Mouse (Mus musculus) c-Kit-positive CD71-positive TER-119-negative erythroid progenitor cells, embryonic 14.5 days (primary cell): ENCODE measurements around the gene Dock2.

Experiments
- DNase-seq: peaks from one replicate; pipeline ENCODE4 v3.0.0-alpha.2; 2013; ENCODE audit warnings: low read depth

Dock2 gene

GRCm38 (mm10) chr11:34348287-34348918 is 435.3 kb downstream of the Dock2 start:
- DNase-seq = no peak

- DNase-seq = no peak
Observed at GRCm38 (mm10) chr11:34344310-34344709, 439.4 kb downstream of the Dock2 start.

DNA sequence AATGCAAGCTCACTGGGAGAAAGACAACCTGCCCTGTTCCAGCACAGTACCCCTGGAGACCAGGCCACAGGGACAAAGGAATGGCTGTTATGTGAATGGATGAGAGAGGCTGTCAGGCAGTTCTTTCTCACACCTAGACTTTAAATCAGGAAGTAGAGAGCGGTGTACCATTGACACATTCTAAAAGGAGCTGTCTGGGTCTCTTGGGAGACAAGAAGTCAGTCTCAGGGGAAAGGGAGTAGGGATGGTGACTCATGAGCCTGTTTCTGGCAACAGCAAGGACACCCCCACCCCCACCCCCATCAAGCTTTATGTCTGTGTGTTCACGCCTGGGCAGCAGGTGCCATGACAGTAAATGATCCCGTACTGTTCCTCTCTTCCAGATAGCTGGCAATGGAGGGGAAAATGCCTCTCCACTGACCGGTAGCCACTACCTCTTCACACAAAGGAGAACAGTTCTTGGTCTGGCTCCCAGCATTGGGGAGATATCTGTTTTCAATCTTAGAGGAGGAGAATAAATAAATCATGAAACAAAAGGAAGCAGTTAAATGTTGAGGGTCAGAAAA is 439.9 kb downstream of the Dock2 start:
- no peak for DNase-seq

- no peak for DNase-seq
Observed at GRCm38 (mm10) chr11:34339693-34340092, 444.0 kb downstream of the Dock2 start.

- no peak for DNase-seq
Observed at GRCm38 (mm10) chr11:34337907-34338306, 445.8 kb downstream of the Dock2 start.

DNA sequence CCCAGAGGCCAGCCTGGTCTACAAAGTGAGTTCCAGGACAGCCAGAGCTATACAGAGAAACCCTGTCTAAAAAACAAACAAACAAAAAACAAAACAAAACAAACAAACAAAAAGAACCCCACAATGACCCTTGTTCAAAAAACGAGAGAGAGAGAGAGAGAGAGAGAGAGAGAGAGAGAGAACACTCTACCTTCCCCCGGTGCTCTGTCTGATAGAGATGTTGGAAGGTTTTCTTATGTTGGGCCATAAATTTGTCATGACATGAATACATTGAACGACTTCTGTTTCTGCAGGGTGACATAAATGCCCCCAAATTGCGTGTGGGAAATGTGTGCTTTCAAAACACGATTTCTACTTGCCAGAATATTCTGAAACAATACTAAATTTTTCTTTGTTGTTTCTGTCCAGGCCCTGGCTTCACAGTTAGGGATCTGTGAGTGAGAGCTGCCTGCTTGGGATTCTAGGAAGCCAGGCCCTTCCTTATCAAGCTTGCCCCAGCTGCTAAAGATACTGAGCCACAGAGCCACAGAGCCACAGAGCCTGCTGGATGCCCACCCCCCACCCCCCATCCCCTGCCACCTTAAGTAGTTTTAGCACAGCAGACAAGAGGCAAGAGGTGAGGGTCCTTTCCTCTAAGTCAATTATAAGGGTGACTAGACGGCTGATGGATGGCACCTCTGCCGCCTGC is 451.2 kb downstream of the Dock2 start:
- DNase-seq = peak; percentile 51

DNA sequence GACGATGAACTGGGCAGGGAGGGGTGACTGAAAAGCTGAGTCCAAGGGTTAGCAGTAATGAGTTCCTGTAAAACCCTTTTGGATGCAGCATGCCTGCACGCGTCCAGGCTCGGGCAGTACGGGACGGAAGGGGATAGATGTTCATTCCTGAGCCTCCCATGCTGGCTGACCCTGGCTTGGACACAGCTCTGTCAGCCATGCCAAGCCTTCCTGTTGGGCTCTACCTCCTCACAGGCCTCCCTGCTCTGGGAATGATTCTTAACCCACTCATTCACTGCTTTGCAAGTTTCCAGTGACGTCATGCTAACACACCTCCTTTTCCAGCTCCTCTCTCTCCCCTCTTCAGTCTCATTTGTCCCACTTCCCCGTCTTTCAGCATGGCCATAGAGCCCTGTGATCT is 460.0 kb downstream of the Dock2 start:
- DNase-seq = no peak

DNA sequence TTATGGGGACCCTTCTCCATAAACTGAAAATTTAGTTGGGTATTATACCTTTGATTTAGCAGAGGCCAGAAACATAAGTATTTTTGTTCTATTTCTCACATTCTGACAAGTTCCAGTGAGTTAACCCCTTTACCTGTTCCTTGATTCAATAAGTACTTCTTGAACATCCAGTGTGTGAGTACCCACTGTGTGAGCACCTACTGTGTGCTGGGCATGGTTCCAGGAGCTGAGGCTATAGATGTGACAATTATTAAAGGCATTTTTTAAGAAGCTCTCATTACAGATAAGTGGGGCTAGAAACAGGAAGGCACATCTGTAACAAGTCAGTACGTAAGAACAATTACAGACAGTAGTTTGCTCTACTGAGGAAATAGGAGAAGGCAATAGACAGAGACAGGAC is 464.4 kb downstream of the Dock2 start:
- no peak for DNase-seq

DNA sequence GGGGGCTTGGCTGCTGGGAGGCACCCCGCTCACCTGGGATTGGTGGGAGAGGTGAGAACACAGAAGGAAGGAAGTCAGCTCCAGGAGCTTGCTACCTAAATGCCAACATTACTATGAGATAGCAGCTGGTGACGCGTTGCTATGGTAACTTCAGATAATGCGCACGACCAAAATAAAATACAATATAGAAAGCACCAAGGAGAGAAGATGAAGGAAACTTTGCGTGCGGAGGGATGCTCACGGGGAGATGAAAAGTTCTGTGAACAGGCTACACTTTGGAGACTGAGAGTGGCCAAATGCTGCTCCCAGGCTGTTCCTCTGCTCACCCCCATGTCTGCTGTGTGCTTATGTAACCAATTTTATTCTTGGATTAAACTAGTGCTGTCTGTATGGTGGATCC is 466.7 kb downstream of the Dock2 start:
- no peak for DNase-seq

GRCm38 (mm10) chr11:34316176-34316575 is 467.5 kb downstream of the Dock2 start:
- DNase-seq = no peak

- no peak for DNase-seq
Observed at GRCm38 (mm10) chr11:34315383-34315782, 468.3 kb downstream of the Dock2 start.

DNA sequence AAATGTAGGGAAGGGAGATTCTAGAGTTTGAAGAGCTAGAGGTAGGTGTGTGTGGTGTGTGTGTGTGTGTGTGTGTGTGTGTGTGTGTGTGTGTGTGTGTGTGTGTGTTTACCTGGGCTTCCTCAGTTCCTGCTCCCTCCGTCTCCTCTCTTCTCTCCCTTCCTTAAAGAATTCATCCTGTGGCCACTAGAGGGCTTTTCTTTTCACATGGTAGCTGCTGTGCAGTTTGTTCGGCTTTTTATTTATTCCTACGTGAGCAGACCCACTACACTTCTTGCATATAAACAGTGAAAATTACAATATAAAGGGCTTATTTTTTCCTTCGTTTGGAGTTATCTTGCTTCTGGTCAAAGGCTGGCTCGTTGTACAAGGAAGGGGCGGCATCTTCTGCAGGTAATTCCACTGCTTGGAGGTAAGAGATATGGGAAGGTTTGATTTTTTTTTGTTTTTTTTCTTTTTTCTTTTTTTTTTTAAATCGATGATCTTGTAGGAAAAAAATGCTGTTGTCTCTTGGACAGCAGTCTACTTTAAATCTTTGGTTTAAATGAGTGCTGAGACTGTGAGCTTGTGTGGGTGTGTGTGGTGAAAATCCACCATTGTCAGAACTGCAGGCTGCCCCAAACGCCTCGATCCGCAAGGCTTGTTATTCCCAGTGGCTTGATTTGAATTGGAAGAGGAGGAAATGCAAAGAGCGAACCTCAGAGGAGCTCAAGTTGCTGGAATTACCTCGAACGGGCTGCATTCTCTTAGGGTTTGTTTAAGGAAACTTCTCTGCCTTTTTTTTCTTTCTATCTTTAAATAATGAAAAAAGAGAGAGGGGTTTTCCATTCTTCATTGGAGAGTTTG is 468.9 kb downstream of the Dock2 start, which contains the start of gene Fam196b:
Fam196b (plus strand) TSS at position 289 of the 846 bp plus-strand sequence.
- DNase-seq = peak; percentile 37

DNA sequence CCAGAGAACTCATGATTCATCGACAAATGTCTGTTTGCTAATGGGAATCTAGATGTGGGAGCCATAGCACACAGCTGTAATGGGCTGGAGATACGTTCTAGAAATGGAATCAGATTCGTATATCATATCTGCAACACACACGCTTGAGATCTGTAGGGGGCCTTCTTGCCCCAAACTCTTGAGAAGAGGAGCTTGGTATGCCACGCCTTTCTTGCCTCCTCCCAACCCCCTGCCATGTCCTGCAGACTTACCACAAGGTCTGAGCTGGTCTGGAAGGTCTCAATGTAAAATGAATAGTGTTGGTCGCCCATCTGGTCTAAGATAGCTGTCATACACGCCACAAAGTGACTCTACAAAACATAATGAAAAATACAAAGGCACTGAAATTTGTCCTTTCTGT is 471.5 kb downstream of the Dock2 start:
- peak; percentile 20 for DNase-seq

DNA sequence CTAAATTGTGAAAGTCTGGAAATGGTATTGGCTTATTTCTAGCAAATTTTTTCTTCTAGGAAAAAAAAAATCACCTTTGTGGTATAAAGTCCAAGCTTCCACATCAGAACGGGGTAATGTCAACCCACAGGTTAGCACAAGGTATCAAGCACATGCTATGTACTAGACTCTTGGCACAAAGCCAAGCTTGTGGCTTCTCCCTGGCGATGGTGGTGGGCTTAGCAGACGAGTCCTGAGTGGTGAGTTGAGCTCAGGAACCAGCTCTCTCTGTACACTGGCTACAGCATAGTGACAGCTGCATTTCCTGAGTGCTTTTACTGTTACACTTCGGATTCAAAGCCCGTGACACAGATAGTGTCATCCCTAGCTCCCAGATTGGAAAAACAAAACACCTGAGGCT is 472.0 kb downstream of the Dock2 start:
- DNase-seq = no peak

DNA sequence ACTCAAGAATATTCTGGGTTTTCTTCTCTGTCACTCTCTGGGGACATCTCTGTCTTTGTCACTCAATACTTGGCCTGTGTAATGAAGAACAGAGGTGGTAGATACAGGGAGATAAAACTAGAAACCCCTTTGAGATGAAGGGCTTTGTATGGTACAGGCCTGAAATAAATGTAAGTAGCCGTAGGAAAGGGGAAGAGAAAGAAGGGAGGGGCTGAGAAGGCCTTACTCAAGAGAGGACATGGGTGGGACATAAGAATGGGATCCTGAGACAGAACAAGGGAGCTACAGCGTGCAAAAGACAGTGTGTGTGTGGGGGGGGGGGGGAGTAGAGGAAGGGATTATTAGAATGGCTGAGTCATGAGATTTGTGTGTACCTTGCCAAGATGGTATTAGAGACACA is 474.3 kb downstream of the Dock2 start:
- no peak for DNase-seq

GRCm38 (mm10) chr11:34308731-34309130 is 475.0 kb downstream of the Dock2 start:
- DNase-seq = no peak

DNA sequence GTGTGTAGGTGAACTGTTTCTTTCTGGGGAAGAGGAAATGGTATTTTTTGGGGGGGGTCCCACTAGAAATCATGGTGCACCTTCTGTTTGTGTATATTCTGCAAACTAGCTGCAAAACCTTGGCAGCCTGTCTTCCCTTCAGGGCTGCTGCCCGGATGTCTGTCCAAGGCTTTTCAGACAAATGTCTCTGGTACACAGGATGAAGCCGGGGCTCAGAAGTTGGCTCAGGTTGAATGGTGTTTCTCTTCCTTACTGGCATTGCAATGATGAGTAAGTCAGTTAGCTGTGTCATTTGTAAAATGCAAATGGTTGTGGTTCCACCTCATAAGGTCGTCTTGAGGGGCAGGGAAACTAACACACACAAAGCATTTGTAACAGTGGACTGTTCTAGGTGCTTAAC is 477.5 kb downstream of the Dock2 start:
- DNase-seq = no peak

DNA sequence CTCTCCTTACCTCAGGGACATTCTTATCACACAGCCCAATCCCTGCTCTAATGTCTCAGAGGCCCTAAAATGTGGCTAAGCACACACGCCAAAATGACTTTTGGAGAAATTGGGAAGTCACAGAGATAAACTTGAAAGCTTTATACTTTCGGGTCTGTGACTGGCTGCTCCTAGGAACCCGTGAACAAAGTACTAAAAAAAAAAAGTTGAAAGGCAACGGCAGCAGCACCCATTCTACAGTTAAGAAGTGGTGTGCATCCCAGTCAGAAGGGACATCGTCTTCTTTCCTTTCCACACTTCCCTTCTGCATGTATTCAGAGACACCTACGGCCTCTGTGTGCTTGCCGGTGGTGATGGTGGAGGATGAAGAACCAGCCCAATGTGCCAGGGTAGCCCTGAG is 483.6 kb downstream of the Dock2 start:
- DNase-seq = no peak

DNA sequence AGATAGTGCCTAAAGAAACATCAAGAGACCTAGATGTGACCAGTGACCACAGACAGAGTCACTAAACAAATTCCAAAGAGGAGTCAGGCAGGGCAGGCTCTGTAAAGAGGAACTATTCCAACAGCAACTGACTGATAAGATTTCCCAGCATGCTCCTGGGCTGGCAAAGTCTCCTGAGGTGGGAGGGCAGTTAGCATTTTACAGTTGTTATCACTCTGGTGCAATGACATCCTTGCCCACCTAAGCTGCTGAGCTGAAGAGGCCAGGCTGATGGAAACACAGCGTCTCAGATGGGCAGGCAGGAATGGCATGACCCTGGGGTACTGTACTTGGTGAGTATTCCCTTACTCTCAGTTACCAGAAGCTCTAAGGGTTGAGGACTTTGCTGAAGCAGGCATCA is 484.1 kb downstream of the Dock2 start:
- peak; percentile 53 for DNase-seq

DNA sequence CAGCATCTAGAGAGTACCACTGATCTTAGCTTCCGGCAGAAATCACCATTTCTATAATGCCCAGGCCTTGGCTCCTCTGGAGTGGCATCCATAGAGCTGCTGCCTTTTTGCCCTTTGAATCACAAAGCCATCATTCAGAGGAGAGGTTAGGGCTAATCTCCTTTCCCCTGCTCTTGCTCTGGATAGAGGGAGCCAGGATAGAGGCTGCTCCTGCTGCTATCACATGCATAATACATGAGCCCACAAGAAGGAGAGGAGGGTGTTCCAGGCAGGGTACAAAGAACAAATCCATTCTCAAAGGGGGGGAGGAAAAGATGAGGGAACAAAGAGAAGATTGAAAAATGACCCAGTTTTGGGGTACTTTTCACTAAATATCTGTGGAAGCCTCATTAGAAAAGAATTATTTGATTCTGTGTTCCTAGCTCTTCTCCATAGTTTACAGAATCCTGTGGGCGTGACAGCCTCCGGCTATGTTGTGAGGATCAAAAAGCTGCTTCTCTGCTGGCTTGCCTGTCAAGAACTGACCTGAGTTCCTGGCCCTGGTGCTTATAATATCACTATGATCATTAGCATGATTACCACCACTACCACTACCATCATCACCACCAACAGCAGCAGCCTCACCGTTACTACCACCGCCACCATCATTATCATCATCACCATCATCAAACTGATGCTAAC is 485.9 kb downstream of the Dock2 start:
- no peak for DNase-seq

DNA sequence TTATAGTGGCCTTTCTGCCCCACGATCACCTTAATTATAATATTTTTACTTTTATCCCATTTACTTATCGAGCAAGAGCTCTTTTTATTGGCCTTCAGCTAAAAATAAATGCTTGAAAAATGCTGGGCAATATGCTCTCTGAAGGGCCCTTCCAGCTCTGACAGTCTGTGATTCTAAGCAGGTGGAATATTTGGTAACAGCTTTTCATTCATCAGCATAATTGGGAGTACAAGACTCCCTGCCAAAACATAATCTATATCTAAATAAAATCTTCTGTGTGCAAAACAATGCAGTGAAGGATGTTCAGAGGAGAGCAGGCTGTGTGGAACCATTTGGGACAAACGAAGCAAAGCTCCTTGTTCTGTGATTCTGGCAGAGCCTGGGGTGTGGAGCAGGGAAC is 492.4 kb downstream of the Dock2 start:
- no peak for DNase-seq

- DNase-seq = no peak
Observed at GRCm38 (mm10) chr11:34290708-34291107, 493.0 kb downstream of the Dock2 start.
